Mouse (Mus musculus) embryonic fibroblast, embryonic 13.5 days (primary cell): ENCODE measurements around the gene Abca13. TPM values are rescaled to one million over a fixed set of nuclear protein-coding genes. Genes with fewer than 3 reads are reported as not detected.

ENCODE experiments used
- H3K27ac ChIP-seq: 2 replicates; pipeline ENCODE4 v1.5.1; 2012; ENCODE audit warnings: low read length, control low read depth, inconsistent platforms; ENCODE audit not compliant: insufficient read depth
- H3K4me1 ChIP-seq: 2 replicates; pipeline ENCODE4 v1.6.1; 2011; ENCODE audit warnings: low read length; ENCODE audit not compliant: control insufficient read depth, insufficient read depth
- H3K4me3 ChIP-seq: 2 replicates; pipeline ENCODE4 v1.5.1; 2011; ENCODE audit warnings: mild to moderate bottlenecking, control low read depth, low read length; ENCODE audit not compliant: insufficient read depth
- CTCF ChIP-seq: IDR thresholded peaks from 2 replicates; pipeline ENCODE4 v1.5.1; 2011; ENCODE audit warnings: mild to moderate bottlenecking, control low read depth, low read length, moderate library complexity, borderline replicate concordance; ENCODE audit not compliant: insufficient read depth
- POLR2A ChIP-seq: IDR thresholded peaks from 2 replicates; pipeline ENCODE4 v1.6.1; 2011; ENCODE audit warnings: low read depth, mild to moderate bottlenecking, control low read depth, low read length, moderate library complexity
- polyA plus RNA-seq: library from polyadenylated mRNA; stranded (reverse); fragments of >200 nt; gene quantifications from 2 replicates; pipeline ENCODE4 v1.2.4, GENCODE M21; 2011; ENCODE audit warnings: low read depth; ENCODE audit not compliant: missing spikeins, insufficient read length

Gene Abca13
- polyA plus RNA-seq, 1 experiment, result not detected

DNA sequence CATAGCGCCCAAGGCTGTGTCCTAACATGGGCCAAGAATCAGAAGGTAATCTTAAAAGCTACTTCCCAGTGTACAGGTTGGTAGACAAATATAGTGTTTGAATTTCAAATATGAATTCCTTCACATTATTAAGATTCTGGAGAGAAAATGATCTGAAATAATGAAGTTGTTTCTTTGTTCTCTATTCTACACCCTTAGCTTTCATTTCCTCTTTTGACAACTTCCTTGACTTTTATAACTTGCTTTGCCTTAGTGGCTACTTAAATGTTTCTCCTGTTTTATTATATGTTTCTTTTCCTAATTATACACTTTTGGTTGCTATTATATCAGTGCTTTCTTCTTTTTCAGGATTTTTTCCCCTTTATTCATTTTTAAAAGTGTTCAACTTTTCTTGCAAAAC is 196.8 kb downstream of the Abca13 start:
- Histone ChIP-seq H3K27ac (no peak overlapping the region), H3K4me3 (no peak overlapping the region), H3K4me1 (no peaks in the 10 kb centered on the region)
- TF ChIP-seq POLR2A (no peak), CTCF (no peak)

DNA sequence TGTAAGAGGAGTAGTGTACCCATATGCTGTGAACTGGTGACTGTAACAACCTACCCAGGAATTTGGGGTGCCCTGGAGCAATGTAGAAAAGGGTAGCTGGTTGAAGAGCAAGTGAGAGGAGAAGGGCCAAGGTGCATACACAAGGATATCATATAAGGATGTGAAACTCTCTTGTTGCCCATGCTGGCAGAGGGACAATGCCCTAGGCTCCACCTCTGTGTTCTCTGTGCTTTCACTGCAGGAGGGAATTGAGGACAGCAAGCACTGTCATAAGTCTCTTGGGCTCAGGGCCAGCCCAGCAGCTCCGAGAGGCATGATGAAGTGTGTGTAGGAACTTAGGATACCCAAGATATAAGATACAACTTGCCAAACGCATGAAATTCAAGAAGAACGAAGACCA is 225.2 kb downstream of the Abca13 start:
- H3K4me1 ChIP-seq, result no peaks in the 10 kb centered on the region
- no peak overlapping the region for H3K4me3 ChIP-seq
- no peak for TF ChIP-seq POLR2A
- TF ChIP-seq CTCF, result no peak
- no peak overlapping the region for H3K27ac ChIP-seq

DNA sequence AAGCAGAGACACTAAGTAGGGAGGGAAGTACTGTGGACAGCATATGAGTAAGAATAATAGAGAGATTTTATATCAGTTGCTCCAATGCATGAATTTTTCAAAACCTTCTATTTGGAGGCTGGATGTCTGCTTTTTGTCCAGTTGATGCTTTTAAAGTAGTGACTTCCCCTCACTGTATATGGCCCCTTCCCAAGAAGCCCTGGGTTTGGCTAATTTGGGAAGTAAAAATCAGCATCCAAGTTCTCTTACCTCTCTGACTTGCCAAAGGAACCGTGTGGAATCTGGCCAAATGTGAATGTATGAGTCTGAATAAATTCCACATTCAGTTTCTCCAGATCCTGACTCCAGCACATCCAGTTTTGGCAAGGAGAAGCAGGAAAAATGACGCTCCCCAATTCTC is 228.5 kb downstream of the Abca13 start:
- TF ChIP-seq CTCF (no peak), POLR2A (no peak)
- no peak overlapping the region for H3K4me3 ChIP-seq
- H3K27ac ChIP-seq, result no peak overlapping the region
- no peaks in the 10 kb centered on the region for H3K4me1 ChIP-seq

- TF ChIP-seq POLR2A (no peak), CTCF (no peak)
- Histone ChIP-seq H3K27ac (no peak overlapping the region), H3K4me1 (no peaks in the 10 kb centered on the region), H3K4me3 (no peak overlapping the region)
Measured at GRCm38 (mm10) chr11:9427411-9427810, 235.7 kb downstream of the Abca13 start.

DNA sequence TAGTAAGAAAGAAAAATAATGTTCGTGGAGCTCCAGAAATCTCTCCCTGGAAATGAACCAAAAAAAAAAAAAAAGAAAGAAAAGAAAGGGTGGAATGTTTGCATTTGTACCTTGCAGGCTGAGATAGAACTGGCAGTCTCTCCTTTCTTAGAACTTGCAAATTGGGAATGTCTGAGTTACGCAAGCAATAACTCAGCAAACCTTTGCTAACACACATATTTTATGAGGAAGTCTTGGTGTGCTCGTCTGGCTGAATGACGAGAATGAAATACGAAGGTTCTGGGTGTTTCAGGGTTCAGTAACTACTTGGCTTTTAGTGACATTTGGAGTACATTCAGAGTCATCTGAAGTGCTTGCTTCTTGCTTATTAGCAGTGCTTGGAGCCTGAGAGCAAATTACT is 241.1 kb downstream of the Abca13 start:
- Histone ChIP-seq H3K4me1 (no peaks in the 10 kb centered on the region), H3K4me3 (no peak overlapping the region), H3K27ac (no peak overlapping the region)
- no peak for TF ChIP-seq CTCF

- no peak overlapping the region for H3K4me3 ChIP-seq
- no peak overlapping the region for H3K27ac ChIP-seq
- no peaks in the 10 kb centered on the region for H3K4me1 ChIP-seq
- TF ChIP-seq POLR2A (no peak), CTCF (no peak)
Measured at GRCm38 (mm10) chr11:9436617-9437016, 244.9 kb downstream of the Abca13 start.

DNA sequence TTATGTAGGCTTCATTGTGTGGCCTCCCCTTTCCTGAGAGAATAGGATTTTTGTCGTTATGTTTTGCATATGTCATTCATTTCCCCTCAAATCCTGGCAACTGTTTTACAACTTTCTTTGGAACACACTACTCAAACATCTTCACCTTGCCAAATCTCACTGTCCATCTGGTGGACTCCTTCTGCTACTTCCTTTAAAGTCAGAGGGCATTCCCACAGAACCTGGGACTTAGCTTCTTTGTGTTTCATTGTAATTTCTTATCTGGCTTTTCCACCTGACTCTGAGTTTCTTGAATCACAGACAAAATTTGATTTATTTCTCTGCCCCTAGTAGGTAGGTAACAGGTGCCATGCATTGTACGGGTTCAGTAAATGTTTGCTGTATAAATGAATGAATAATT is 248.0 kb downstream of the Abca13 start:
- TF ChIP-seq POLR2A (no peak), CTCF (no peak)

DNA sequence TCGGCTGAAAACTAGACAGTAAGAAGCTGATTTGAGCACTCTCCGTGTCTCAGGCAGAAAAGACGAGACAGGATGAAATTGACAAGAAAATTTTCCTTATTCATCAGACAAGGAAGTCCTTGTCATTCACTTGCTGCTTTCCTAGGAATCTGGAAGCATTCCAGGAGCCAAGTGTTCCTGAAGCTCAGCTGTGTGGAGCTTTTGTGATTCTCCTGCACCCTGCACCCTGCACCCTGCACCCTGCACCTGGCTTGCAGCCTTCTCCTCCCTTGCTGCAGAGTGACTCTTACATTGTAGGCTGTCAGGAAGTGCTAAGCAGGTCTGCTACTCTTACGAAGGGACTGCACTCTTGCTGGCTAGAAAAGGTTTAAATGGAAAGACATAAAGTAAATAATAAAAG is 249.4 kb downstream of the Abca13 start:
- TF ChIP-seq CTCF, result no peak
- no peak for TF ChIP-seq POLR2A
- Histone ChIP-seq H3K4me3 (no peak overlapping the region), H3K4me1 (no peaks in the 10 kb centered on the region), H3K27ac (no peak overlapping the region)

More for the DNA sequence above, 248.0 kb downstream of the Abca13 start:
- no peak overlapping the region for H3K27ac ChIP-seq
- H3K4me1 ChIP-seq, result no peaks in the 10 kb centered on the region
- H3K4me3 ChIP-seq, result no peak overlapping the region

DNA sequence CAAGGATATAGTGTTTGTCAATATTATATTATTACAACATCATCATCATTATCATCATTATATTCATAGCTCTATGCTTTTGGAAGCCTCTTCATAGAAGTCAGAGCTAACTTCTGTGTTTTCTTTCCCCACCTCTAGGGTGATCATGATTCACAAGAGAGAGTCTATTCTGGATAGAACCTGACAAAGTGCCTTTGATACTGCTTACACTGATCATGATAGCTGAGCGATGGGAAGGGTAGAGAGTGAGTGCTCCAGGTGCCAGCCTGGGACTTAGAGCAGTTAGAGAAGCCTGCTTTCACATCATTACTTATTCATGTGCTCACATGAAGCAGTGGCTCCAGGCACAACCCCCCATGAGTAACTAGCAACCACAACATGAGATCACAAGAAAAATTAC is 280.7 kb downstream of the Abca13 start:
- no peak overlapping the region for H3K27ac ChIP-seq
- TF ChIP-seq CTCF (no peak), POLR2A (no peak)
- no peaks in the 10 kb centered on the region for H3K4me1 ChIP-seq
- H3K4me3 ChIP-seq, result no peak overlapping the region

GRCm38 (mm10) chr11:9481511-9481910 is 289.8 kb downstream of the Abca13 start:
- no peak overlapping the region for H3K4me3 ChIP-seq
- H3K4me1 ChIP-seq, result no peaks in the 10 kb centered on the region
- no peak for TF ChIP-seq POLR2A
- TF ChIP-seq CTCF, result peak; percentile 72
- no peak overlapping the region for H3K27ac ChIP-seq
